Mouse (Mus musculus): ENCODE data around the gene Zscan2. TPM values are rescaled to one million over a fixed set of nuclear protein-coding genes. Genes with fewer than 3 reads are reported as not detected.
"Not testable (repeated sequence)": the region's sequence is repeated elsewhere in the genome, so short reads cannot be mapped to it uniquely, and the experiment has no call there.

The Zscan2 gene
- 1 to 10 TPM; 1.5 to 2.8 TPM for total RNA-seq (2021)
- long read RNA-seq, experiment 1, result 0 reads
- long read RNA-seq, experiment 2, partial matches to known transcripts, result 0 of 2 reads
- long read RNA-seq, experiment 2, other reads (novel, unspliced or antisense), result 1 of 2 reads

DNA sequence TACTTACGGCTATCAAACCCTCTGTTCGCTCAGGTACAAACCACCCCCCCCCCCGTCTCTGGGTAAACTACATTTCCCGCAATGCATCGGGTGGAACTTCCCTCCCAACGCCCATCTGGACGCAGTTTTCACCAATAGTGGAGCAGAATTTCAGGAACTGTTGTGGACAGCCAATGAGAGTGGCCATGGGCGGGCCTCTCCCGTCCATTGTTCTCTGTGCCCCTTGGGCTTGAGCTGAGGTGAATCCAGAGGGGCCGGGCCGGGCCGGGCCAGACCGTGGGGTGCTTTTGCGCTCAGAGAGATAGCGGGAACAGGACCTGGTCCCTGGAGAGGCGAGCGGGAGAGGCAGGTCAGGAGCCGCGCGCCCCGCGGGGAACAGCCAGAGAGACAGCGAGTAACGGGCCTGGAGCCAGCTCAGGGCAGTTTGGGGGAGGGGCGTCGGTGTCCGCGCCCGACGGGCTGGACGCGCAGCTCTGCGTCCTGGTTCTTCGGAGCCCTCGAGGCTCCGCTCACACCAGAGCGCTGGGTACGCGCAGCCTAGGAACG, at the start of gene Zscan2:
TSS of gene Zscan2 (plus strand) at position 192 of the 546 bp plus-strand sequence.
- peak; percentile 85 for DNase-seq
- intact Hi-C loops (cut with DNase I; ENCODE audit: low total_unique reads), result loop anchor here (5.0 kb wide), 1 partner anchor 296 kb away; no protein-coding TSS in a partner anchor

DNA sequence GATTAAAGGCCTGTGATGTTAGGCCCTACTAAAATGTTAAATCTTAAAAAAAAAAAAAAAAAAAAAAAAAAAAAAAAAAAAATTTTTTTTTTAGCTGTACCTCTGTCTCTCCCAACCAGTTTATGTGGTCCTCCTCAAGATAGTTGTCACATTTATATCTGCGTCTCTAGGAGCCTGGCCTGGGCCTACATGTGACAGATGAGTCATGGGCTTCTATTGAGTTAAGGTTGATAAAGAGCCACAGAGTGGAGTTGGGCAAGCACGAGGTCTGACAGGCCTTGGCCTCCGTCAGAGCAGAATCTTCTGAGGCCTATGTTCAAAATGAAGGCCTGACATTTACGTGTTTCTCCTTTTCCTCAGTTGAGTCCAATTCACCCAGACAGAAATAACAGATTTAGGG, 47.3 kb upstream of the Zscan2 start:
- intact Hi-C loops (cut with DNase I; ENCODE audit: low total_unique reads), result no loop called here

DNA sequence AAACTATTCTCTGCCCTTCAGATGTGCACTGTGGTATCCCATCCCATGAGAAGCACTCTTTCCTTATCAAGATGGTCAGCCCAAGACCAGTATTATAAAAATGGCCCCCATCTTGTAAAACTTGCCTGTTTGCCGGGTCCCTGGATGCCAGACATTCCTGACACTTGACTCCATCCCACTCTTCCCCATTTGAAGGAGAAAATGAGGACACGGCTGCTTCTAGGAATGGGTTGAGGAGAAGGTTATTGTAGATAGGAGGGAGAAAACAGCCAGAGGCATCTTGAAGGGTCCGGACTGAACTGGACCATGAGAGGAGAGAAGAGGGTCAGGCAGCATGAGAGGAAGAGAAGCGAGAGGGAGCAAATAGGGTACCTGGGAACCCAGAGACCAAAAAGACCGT, 44.1 kb upstream of the Zscan2 start:
- DNase-seq, result no peak
- intact Hi-C loops (cut with DNase I; ENCODE audit: low total_unique reads), result no loop called here

More for the DNA sequence above, 47.3 kb upstream of the Zscan2 start:
- DNase-seq, result no peak

DNA sequence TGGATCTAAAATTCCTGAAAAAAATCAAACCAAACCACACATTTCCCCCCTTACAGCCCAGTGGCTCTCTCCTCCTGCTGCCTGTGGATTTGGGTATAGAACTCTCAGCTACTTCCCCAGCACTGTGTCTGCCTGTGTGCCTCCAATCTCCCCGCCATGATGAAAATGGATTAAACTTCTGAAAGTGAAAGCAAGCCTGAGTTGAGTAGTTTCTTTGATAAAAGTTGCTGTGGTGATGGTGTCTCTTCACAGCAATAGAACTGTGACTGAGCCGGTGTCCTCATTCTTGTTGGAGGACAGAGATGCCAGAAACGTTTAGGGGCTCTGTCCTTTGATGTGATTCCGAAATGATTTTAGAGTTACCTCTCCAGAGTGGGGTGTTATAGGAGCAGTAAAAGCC, 39.9 kb upstream of the Zscan2 start:
- no peak for DNase-seq
- intact Hi-C loops (cut with DNase I; ENCODE audit: low total_unique reads), result no loop called here

DNA sequence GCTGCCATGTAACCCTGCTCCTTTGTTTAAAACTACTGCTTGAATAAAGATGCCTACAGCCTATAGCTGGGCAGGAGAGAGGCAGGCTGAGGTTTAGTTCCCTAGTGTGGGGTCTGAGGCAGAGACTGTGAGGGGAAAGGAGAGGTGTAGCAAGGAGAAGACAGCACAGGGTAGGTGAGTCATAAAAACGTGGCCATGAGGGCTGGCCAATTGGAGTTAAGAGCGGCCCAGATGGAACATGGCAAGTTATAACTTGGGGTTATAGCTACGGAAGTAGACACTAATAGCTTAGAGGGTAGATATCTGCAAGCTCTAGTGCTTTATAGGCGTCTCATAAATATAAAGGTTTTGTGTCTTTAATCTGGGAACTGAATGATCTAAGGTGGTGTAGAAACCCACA, 37.5 kb upstream of the Zscan2 start:
- DNase-seq, result no peak
- intact Hi-C loops (cut with DNase I; ENCODE audit: low total_unique reads), result no loop called here

DNA sequence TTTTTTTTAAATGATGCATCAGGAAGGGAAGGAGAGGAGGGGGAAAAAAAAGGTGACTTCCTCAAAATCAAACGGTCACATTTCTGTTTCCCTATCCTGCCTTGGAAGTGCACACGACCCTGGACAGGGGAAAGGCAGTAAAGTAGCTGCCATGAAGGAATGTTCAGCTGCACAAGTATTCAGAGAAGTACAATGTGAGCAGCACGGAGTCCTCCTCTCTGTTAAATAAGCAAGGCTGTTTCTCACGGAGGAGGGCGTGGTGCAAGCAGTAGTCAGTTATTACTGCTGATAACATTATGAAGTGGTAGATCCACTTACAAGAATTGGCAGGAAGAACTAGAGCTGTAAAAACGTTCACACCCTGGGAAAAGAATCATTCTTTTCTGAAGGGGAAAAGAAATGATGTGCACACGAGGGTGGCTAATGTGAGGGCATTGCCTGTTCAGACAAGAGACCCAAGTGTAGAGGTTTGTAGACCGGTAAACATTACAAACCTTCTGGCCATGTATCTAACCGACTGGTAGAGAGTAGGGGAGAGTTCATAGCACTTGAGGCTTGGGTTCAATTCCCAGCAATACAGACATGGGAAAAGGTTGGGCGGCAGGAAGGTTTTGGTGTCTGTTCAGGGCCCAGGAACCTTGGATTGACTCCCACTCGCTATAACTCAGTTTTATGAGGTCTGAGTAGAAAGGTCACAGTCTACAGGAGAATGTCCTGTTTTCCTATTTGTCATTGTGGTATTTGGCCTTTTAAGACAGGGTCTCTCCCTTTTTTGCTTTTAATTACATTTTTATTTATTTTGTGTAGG, 36.6 kb upstream of the Zscan2 start:
- intact Hi-C loops (cut with DNase I; ENCODE audit: low total_unique reads), result no loop called here
- DNase-seq, result no peak

DNA sequence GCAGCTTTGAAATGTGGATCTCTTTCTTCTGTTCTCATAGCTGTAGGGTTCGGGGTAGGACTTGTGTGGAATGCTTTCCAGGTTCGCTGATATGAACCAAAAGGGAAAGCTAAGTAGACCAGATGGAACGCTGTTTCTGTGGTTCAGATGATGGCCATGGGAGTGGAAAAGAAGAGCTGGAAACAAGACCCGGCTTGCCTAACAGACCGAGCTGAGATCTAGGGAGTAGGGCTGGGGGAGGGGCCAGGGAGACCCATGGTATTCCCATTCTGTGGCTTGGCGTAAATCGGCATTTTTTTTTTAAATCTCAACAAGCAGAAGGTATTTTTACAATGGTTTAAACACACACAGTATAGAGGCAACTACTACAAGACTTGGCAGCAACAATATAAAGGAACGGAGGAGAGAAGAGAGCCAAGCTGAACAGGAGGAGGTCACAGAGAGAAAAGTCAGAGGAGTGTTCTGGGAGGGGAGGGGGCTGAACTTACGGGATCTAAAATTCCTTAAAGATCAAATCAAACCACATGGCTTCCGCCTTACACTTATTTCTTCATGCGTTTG, 34.8 kb upstream of the Zscan2 start, which contains the start of gene Iqgap1:
TSS of gene Iqgap1 (minus strand) at position 132 of the 561 bp plus-strand sequence.
- DNase-seq, result no peak
- intact Hi-C loops (cut with DNase I; ENCODE audit: low total_unique reads), result no loop called here

DNA sequence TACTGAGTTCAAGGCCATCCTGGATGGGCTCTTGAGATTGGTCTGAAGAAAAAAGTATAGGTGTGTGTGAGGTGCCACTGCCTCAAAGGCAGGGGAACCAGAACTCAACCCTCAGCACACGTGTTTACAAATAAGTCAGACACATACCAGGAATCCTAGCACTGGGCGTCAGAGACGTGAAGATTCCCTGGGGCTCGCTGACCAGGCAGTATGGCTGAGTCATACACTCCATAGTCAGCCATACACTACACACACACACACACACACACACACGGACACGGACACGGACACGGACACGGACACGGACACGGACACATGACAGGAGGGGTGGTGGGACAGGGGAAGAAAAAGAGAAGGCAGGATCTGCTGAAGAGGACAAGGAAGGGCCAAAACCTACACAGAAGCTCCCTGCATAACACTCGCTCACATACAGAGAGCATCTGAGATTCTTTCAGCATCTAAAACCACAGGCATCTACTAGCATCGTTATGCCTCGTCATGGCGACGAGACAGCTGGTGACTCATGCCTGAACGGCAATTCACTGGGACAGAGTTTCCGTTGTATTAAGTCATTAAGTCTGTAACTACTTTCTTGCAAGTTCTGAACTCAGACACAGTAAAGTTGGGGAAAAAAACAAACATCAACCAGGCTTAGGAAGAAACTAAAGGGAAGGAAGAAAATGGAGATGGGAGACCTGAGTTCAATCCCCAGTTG, 32.4 kb upstream of the Zscan2 start:
- intact Hi-C loops (cut with DNase I; ENCODE audit: low total_unique reads), result no loop called here
- peak; percentile 40 for DNase-seq

DNA sequence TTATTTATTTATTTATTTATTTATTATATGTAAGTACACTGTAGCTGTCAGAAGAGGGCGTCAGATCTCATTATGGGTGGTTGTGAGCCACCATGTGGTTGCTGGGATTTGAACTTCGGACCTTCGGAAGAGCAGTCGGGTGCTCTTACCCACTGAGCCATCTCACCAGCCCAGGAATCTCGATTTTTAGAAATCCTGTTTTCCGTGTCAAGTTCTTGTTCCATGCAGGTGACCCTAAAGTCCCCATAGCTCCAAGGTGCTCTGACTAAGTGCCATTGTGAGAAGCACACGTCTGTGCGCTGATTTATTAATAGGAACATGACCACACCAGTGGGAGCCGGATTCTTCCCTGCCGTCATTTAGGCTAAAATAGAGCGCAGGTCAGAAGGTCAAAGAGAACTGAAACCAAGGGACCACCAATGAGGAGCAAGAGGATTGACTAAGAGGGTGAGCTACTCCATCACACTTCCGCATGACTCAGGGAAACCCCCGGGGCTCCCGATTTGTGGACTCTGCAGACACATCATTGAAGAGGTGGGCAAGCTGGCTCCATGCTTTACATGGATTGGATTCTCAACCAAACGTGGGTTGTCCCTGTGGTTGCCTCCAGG, 30.4 kb upstream of the Zscan2 start:
- DNase-seq, result peak; percentile 23

DNA sequence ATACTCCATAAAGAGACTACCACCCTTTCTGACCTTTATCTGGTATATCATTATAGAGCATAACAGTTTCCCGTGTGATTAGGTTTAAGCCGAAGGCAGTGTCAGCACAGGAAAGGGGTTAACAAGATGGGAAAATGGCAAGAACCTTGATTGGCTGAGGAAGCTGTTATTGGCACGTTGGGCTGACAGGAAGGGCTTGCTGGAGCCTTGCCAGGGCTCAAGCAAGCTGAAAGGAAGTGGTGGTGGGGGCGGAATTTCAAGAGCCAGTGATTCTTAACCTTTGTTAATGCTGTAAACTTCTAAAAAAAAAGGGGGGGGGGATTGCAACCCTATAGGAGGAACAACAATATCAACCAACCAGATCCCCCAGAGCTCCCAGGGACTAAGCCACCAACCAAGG, 28.5 kb upstream of the Zscan2 start:
- peak; percentile 36 for DNase-seq
- intact Hi-C loops (cut with DNase I; ENCODE audit: low total_unique reads), result no loop called here

More for the DNA sequence above, 30.4 kb upstream of the Zscan2 start:
- intact Hi-C loops (cut with DNase I; ENCODE audit: low total_unique reads), result no loop called here

DNA sequence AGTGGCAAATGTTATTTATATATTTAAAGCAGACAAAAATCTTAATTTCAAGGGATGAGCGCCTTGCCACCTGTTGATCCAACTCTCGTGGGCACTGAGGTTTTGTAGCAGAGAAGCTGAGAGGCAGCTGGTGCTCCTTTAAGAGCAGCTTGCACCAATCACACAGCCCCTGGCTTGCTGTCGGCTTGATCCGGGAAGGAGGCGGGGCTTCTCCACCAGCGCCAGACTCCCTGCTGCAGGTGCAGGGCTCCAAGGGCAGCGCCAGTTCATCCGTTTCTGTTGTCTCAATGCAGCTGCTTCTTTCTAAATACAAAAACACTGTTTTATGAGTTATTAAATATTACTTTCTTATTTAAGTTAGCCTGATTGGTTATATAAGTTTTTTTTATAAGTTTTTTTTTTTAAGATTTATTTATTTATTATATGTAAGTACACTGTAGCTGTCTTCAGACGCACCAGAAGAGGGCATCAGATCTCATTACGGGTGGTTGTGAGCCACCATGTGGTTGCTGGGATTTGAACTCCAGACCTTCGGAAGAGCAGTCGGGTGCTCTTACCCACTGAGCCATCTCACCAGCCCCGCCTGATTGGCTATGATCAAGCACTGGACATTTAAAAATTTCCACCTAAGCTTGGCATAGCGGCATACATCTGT, 27.6 kb upstream of the Zscan2 start:
- intact Hi-C loops (cut with DNase I; ENCODE audit: low total_unique reads), result not testable (repeated sequence)
- peak; percentile 55 for DNase-seq

DNA sequence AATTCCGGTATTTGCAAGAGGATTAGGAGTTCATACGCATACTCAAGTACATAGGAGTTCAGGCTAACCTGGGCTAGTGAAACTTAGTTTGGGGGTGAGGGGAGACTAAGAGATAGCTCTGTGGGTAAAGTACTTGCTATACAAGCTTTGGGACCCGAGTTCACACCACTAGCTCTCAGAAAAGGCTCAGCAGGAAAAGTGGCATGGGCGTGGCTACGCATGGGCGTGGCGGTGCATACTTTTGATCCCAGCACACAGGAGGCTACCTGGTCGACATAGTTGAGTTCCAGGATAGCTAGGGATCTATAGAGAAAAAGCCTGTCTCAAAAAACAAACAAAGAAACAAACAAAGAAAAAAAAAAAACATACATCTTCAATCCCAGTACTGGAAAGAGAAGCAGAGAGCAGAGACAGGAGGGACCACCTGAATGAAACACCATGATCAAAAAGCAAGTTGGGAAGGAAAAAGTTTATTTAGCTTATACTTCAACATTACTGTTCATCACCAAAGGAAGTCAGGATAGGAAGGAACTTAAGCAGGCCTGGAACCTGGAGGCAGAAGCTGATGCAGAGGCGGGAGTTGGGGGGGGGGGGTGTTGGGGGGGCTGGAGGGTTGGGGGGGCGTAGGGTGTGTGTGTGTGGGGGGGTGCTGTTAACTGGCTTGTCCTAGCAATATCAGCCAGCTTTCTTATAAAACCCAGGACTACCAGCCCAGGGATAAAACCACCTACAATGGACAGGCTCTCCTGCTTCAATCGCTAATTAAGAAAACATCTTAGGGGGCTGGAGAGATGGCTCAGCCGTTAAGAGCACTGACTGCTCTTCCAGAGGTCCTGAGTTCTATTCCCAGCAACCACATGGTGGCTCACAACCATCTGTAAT, 26.8 kb upstream of the Zscan2 start:
- intact Hi-C loops (cut with DNase I; ENCODE audit: low total_unique reads), result no loop called here
- no peak for DNase-seq

DNA sequence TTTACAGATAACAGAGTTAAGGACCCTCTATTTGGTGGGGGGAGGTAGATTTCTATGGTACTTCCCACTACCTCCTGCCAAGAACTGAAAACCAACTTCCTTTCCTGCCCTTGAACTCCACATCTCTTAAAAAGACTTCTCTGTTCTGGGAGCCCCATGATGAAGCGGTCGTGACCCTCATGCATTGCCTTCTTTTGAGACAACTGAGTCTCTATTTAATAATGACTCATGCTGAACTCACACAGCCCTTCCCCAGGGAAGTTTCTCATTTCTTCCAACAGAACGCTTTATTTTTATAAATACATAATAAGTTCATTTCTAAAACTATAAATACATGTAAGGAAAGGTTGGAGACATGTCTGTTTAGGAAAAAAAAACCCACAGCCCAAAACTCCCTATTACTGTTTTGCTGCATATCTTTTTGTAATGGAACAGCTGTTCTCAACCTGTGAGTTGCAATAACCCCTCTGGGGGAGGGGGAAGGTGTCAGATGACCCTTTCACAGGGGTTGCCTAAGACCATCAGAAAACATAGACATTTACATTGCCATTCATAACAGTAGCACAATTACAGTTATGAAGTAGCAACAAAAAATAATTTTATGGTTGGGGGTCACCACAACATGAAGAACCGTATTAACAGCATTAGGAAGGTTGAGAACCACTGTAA, 24.6 kb upstream of the Zscan2 start:
- DNase-seq, result no peak
- intact Hi-C loops (cut with DNase I; ENCODE audit: low total_unique reads), result no loop called here

DNA sequence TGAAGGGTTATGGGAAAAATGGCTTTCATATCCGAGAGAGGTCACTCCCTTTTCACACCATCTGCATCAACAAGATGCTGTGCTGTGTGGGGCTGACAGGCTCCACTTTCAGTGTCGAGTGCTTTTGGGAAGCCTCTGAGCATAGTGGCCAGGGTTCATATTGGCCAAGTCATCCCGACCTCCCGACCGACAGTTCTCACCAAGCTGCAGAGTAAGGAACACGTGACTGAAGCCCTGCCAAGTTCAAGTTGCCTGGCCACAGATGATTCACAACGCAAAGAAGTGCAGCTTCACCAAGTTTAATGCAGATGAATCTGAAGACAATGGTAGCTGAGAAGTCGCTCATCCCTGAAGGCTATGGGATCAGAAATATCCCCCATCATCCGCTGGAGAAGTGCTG, 23.0 kb upstream of the Zscan2 start:
- intact Hi-C loops (cut with DNase I; ENCODE audit: low total_unique reads), result no loop called here
- no peak for DNase-seq

DNA sequence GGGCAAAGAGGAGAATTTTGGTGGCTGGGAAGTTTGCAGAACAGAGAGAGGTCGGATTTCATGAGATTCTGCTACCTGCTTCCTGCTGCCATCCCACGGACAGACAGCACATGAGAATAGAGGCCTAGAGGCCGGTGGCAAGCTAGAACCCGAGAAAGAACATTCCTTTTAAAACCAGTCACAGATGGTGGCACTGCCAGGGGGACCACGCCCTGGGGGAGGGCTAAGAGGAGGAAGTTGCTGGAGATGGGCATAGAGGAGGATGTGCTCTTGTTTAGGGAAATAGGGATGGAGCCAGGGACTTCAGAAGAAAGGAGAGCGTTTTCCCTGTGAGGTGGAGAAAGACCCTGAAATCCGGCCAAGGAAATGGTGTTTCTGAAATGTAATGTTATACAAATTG, 22.5 kb upstream of the Zscan2 start:
- DNase-seq, result no peak
- intact Hi-C loops (cut with DNase I; ENCODE audit: low total_unique reads), result no loop called here

DNA sequence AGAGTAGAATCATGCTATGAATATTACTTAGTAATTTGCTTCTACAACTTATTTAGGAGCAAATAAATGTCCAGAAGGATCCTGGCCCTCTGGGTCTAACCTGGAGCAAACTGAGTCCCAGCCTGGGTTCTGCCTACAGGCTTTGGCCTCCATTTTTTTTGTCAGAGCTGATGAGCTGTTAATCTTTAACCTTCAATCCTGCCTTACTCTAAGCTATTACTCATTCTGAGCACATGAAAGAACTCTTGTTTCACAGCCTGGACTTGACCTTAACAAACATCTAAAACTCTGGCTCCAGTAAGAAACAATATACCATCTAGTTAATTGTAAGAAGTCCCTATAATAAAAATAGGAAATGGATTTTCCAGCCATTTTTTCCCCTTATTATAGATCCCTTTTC, 21.0 kb upstream of the Zscan2 start:
- intact Hi-C loops (cut with DNase I; ENCODE audit: low total_unique reads), result no loop called here
- no peak for DNase-seq

DNA sequence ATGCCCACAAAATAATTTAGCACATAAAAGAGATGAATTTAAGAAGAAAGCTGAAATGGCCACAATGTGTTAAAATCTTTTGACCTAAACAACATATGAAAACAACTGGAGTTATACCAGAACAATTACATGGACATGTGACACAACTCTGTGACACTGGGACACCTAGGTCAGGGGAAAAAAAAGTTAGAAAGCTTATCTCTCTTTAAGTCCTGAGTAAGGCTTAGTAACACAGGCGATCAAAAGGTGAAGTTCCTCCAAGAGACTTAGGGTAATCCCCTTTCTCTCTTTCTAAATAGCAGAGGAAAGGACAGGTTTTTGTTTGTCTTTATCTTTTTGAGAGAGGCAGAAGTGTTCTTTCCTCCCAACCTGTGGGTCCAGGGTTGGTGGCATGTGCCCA, 20.5 kb upstream of the Zscan2 start:
- no peak for DNase-seq
- intact Hi-C loops (cut with DNase I; ENCODE audit: low total_unique reads), result no loop called here

DNA sequence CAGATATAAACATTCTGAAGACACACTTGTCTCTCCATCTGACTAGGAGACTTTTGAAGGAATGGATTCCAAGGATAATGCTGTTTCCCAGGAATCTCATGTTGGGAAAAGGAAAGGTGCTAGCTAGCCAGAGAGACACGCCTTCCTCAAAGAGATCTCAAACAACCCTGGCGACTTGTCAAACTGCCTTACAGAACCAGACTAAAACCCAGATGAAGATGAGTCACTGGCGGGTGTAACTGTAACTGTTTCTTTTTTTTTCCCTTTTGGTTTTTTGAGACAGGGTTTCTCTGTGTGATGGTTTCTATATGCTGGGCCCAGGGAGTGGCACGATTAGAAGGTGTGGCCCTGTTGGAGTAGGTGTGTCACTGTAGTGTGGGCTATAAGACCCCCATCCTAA, 19.8 kb upstream of the Zscan2 start:
- intact Hi-C loops (cut with DNase I; ENCODE audit: low total_unique reads), result no loop called here
- peak; percentile 15 for DNase-seq

All from gastrocnemius, postnatal 14 days (tissue).